Mouse (Mus musculus): ENCODE results near the gene Gpx2. TPM values are rescaled to one million over a fixed set of nuclear protein-coding genes. Genes with fewer than 3 reads are reported as not detected.

Gene Gpx2
- total RNA-seq (2023) = not detected

GRCm38 (mm10) chr12:76795350-76795749, at the start of gene Gpx2:
Gene Gpx2, minus strand, starts transcription at chr12:76795554.

GRCm38 (mm10) chr12:76822651-76823041, 27.3 kb upstream of the Gpx2 start, which contains the start of gene Rab15:
Gene Rab15, minus strand, starts transcription at chr12:76822908.

GRCm38 (mm10) chr12:76765354-76765851, 30.0 kb downstream of the Gpx2 start, which contains the start of the genes Churc1 and Fntb:
Gene Churc1, plus strand, starts transcription at chr12:76765538.
Gene Fntb, plus strand, starts transcription at chr12:76765589.

Other genes with a start within 250 kb of the Gpx2 start
- gene Sptb, start 85.0 kb downstream of the Gpx2 start, total RNA-seq (2023) = not detected
- 10 to 100 TPM; 34.9 to 40.7 TPM for gene Churc1, start 30.0 kb downstream of the Gpx2 start, total RNA-seq (2023)
- 1 to 10 TPM; 6.5 to 9.4 TPM for gene Fntb, start 30.0 kb downstream of the Gpx2 start, total RNA-seq (2023)
- not detected for gene Rab15, start 27.4 kb upstream of the Gpx2 start, total RNA-seq (2023)
- 100 to 1,000 TPM; 162 to 175 TPM for gene Max, start 166.6 kb upstream of the Gpx2 start, total RNA-seq (2023)